Mouse (Mus musculus) Muller cell, postnatal 12 days (primary cell): ENCODE results near the gene Sez6l.

Experiments
- DNase-seq: peaks from one replicate; pipeline ENCODE4 v3.0.0-alpha.2; 2015; ENCODE audit errors: inconsistent ontology term

Sez6l gene

GRCm38 (mm10) chr5:112389352-112389751 lies 187.6 kb downstream of the Sez6l start:
- DNase-seq, result no peak

GRCm38 (mm10) chr5:112385973-112386372 lies 191.0 kb downstream of the Sez6l start:
- DNase-seq, result no peak

- DNase-seq, result no peak
These were observed 192.0 kb downstream of the Sez6l start for GRCm38 (mm10) chr5:112384805-112385472.

- DNase-seq, result peak; percentile 62
These were observed 194.2 kb downstream of the Sez6l start for GRCm38 (mm10) chr5:112382641-112383330.

GRCm38 (mm10) chr5:112382042-112382441 lies 194.9 kb downstream of the Sez6l start:
- DNase-seq, result no peak

- no peak for DNase-seq
These were observed 195.8 kb downstream of the Sez6l start for GRCm38 (mm10) chr5:112381154-112381553.

- DNase-seq, result no peak
These were observed 198.3 kb downstream of the Sez6l start for GRCm38 (mm10) chr5:112378716-112379115.

- DNase-seq, result no peak
These were observed 199.6 kb downstream of the Sez6l start for GRCm38 (mm10) chr5:112377380-112377779.

GRCm38 (mm10) chr5:112376111-112376510 lies 200.9 kb downstream of the Sez6l start:
- DNase-seq, result no peak

GRCm38 (mm10) chr5:112371933-112372332 lies 205.1 kb downstream of the Sez6l start:
- DNase-seq, result peak; percentile 22

- no peak for DNase-seq
These were observed 206.7 kb downstream of the Sez6l start for GRCm38 (mm10) chr5:112370236-112370813.

- DNase-seq, result no peak
These were observed 207.7 kb downstream of the Sez6l start for GRCm38 (mm10) chr5:112369326-112369725.
